Mouse (Mus musculus) olfactory bulb, adult 2 months (tissue): ENCODE results near the gene Sept8.

Experiments
- CTCF ChIP-seq: fragments of 200-500 bp; IDR thresholded peaks from 2 replicates; pipeline ENCODE4 v1.5.1; 2012; ENCODE audit warnings: low read depth, mild to moderate bottlenecking, low read length, moderate library complexity; ENCODE audit not compliant: insufficient read depth
- POLR2A ChIP-seq: fragments of 200-500 bp; IDR thresholded peaks from 2 replicates; pipeline ENCODE4 v1.6.1; 2012; ENCODE audit warnings: mild to moderate bottlenecking, low read depth, low read length, moderate library complexity; ENCODE audit not compliant: insufficient read depth

DNA sequence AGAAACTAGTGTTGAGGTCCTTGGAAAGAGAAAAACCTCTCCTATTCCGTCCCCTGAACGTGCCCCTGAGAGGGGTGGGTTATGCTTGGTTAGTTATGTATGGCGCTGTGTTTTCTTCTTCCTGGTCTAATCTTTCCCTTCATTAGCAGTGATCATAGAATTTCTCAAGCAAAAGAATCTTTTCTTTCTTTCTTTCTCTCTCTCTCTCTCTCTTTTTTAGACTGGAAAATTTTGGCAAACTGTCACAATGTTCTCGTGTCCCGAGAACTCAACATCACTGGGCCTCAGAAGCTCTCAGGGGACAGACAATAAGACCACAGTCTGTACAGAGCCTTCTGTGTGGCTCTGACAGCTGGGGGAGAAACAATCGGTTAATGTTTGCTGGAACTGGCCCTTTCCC is 23.6 kb upstream of the Sept8 start:
- TF ChIP-seq CTCF (no peak), POLR2A (no peak)
